Mouse (Mus musculus): ENCODE results near the gene Kif7. TPM values are rescaled to one million over a fixed set of nuclear protein-coding genes. Genes with fewer than 3 reads are reported as not detected.

Kif7 gene
- total and polyA plus RNA-seq, 3 experiments = 0.80 to 1.3 (median 1.2) TPM

GRCm38 (mm10) chr7:79731438-79731837, 15.9 kb upstream of the Kif7 start:
- Histone ChIP-seq H3K36me3 (ENCODE audit: control insufficient read depth, insufficient read depth, low read length) (no peaks in the 10 kb centered on the region), H3K27ac (no peak overlapping the region), H3K27me3 (ENCODE audit: control insufficient read depth, insufficient read depth, low read length) (no peaks in the 10 kb centered on the region), H3K79me2 (replicated peaks; ENCODE audit: control insufficient read depth, insufficient read depth, low read length) (no peaks in the 10 kb centered on the region), H3K4me3 (no peak overlapping the region), H3K4me1 (ENCODE audit: control insufficient read depth, insufficient read depth, low read length) (no peaks in the 10 kb centered on the region; the same call in 1 of the 2 replicates), H3K9ac (ENCODE audit: low read depth, low read length) (no peak overlapping the region)
- WGBS = 85% methylated on average over 13 of the region's 13 CpGs
- intact Hi-C loops (cut with DNase I) = loop anchor here (2.0 kb wide), 1 partner anchor 55 kb away; no protein-coding TSS in a partner anchor
- no peak for DNase-seq
- TF ChIP-seq CTCF (IDR thresholded peaks at IDR 0.05) = no peak
- TF ChIP-seq EP300 (IDR thresholded peaks at IDR 0.05; ENCODE audit: insufficient read depth, low read depth, low read length) = no peak
- no peak for TF ChIP-seq POLR2A (IDR thresholded peaks at IDR 0.05; ENCODE audit: insufficient read depth, low read depth, low read length)

DNA sequence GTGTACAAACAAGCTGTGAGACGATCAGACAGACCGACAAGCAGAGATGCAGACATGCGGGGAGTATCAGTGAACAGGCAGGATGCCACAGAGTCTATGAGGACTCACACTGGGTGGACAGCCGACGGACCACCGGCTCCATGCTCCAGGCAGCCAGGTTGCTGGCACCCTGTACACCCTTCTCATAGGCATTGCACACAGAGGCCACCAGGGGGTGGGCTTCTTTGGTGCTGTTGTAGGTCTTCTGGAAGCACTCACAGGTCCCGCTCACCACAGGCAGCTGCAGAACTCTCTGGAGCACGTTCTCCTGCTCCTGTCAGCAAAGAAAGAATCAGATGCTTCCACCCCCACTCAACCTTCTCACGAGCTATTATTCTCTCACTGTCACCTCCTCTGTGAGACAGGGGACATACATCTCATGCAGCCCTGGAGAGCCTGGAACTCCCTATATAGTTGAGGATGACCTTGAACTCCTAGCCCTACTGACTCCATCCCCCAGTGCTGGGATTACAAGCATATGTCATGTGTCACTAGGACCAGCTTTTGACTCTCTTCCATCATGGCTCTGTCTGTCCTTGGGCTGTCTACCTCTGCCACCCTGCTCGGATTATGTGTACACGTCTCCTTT, 14.3 kb upstream of the Kif7 start:
- Histone ChIP-seq H3K27ac (no peak overlapping the region), H3K79me2 (replicated peaks; ENCODE audit: control insufficient read depth, insufficient read depth, low read length) (no peaks in the 10 kb centered on the region), H3K9ac (ENCODE audit: low read depth, low read length) (no peak overlapping the region), H3K36me3 (ENCODE audit: control insufficient read depth, insufficient read depth, low read length) (no peaks in the 10 kb centered on the region), H3K27me3 (ENCODE audit: control insufficient read depth, insufficient read depth, low read length) (no peaks in the 10 kb centered on the region), H3K4me1 (ENCODE audit: control insufficient read depth, insufficient read depth, low read length) (no peaks in the 10 kb centered on the region; the same call in 1 of the 2 replicates), H3K4me3 (no peak overlapping the region)
- no peak for DNase-seq
- 57% methylated on average over 11 of the region's 11 CpGs for WGBS
- TF ChIP-seq CTCF (IDR thresholded peaks at IDR 0.05) (peak; percentile 29), EP300 (IDR thresholded peaks at IDR 0.05; ENCODE audit: insufficient read depth, low read depth, low read length) (no peak), POLR2A (IDR thresholded peaks at IDR 0.05; ENCODE audit: insufficient read depth, low read depth, low read length) (no peak)
- intact Hi-C loops (cut with DNase I) = loop anchor here (2.0 to 5.0 kb wide), 2 partner anchors 57 to 68 kb away; partner anchors contain the start of gene Ticrr

DNA sequence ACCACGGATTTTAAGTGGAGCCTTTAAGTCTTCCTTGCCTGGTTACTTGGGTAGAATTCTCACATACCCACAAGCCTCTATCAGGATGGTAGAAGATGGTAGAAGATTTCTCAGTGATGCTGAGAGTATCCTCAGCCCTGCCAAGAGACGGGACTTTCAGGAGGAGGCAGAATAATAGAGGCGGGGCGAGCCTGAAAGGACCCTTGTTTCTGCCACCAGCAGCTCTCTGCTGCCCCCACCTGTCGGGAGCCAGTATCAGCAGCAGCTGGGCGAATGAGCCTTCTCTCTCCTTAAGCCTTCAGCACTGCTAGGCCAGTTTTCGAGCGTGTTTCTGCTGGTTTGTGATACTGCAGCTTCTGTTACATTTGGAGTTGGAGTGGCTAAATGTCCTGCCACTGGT, 13.6 kb upstream of the Kif7 start:
- intact Hi-C loops (cut with DNase I) = loop anchor here (5.0 kb wide), 1 partner anchor 67 kb away; the partner anchor contains the start of gene Ticrr
- DNase-seq = peak; percentile 54 to 79
- no peaks in the 10 kb centered on the region for H3K36me3 ChIP-seq (ENCODE audit: control insufficient read depth, insufficient read depth, low read length)
- no peaks in the 10 kb centered on the region for H3K4me1 ChIP-seq (ENCODE audit: control insufficient read depth, insufficient read depth, low read length)
- TF ChIP-seq POLR2A (IDR thresholded peaks at IDR 0.05; ENCODE audit: insufficient read depth, low read depth, low read length) (no peak), EP300 (IDR thresholded peaks at IDR 0.05; ENCODE audit: insufficient read depth, low read depth, low read length) (0 out of 2 replicates have a peak, but pooled peaks have one; percentile 15), CTCF (IDR thresholded peaks at IDR 0.05) (peak; percentile 87)
- H3K9ac ChIP-seq (ENCODE audit: low read depth, low read length) = no peak overlapping the region
- H3K27me3 ChIP-seq (ENCODE audit: control insufficient read depth, insufficient read depth, low read length) = no peaks in the 10 kb centered on the region
- no peak overlapping the region for H3K27ac ChIP-seq
- 7% methylated on average over 8 of the region's 8 CpGs for WGBS
- H3K79me2 ChIP-seq (replicated peaks; ENCODE audit: control insufficient read depth, insufficient read depth, low read length) = no peaks in the 10 kb centered on the region
- no peak overlapping the region for H3K4me3 ChIP-seq

- WGBS = 32% methylated on average over 6 of the region's 6 CpGs
Observed at GRCm38 (mm10) chr7:79728219-79728618, 12.7 kb upstream of the Kif7 start.

DNA sequence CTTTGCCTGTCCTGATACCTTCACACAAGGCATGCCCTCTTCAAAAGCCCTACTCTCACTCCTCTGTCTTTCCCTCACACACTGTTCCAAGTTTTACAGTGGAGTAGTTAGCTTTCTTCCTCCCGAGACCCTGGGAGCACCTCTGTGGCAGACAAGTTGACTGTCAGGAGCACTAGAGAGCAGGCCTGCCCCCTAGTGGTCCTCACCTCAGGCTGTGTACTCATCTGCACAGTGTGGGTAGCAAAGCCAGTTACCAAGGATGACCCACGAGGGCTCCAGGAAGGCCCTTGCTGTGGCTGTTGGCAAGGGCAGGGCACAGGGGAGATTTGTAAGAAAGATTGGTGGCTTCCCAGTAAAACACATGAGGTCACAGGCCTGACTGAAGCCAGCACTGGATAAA, 11.6 kb upstream of the Kif7 start:
- Histone ChIP-seq H3K27me3 (ENCODE audit: control insufficient read depth, insufficient read depth, low read length) (no peaks in the 10 kb centered on the region; the same call in 1 of the 2 replicates), H3K9ac (ENCODE audit: low read depth, low read length) (no peak overlapping the region), H3K36me3 (ENCODE audit: control insufficient read depth, insufficient read depth, low read length) (no peaks in the 10 kb centered on the region), H3K4me1 (ENCODE audit: control insufficient read depth, insufficient read depth, low read length) (no peaks in the 10 kb centered on the region), H3K27ac (no peak overlapping the region), H3K4me3 (no peak overlapping the region), H3K79me2 (replicated peaks; ENCODE audit: control insufficient read depth, insufficient read depth, low read length) (no peaks in the 10 kb centered on the region)
- peak; percentile 53 to 61 for DNase-seq
- no peak for TF ChIP-seq EP300 (IDR thresholded peaks at IDR 0.05; ENCODE audit: insufficient read depth, low read depth, low read length)
- TF ChIP-seq CTCF (IDR thresholded peaks at IDR 0.05) = peak; percentile 81
- TF ChIP-seq POLR2A (IDR thresholded peaks at IDR 0.05; ENCODE audit: insufficient read depth, low read depth, low read length) = no peak
- WGBS = 12% methylated on average over 2 of the region's 2 CpGs
- intact Hi-C loops (cut with DNase I) = loop anchor here (5.0 kb wide), 1 partner anchor 65 kb away; the partner anchor contains the start of gene Ticrr

More at GRCm38 (mm10) chr7:79728219-79728618, 12.7 kb upstream of the Kif7 start:
- peak; percentile 58 to 70 for DNase-seq
- Histone ChIP-seq H3K36me3 (ENCODE audit: control insufficient read depth, insufficient read depth, low read length) (no peaks in the 10 kb centered on the region), H3K9ac (ENCODE audit: low read depth, low read length) (no peak overlapping the region), H3K4me1 (ENCODE audit: control insufficient read depth, insufficient read depth, low read length) (no peaks in the 10 kb centered on the region), H3K4me3 (no peak overlapping the region), H3K27me3 (ENCODE audit: control insufficient read depth, insufficient read depth, low read length) (no peaks in the 10 kb centered on the region; the same call in 1 of the 2 replicates), H3K27ac (no peak overlapping the region), H3K79me2 (replicated peaks; ENCODE audit: control insufficient read depth, insufficient read depth, low read length) (no peaks in the 10 kb centered on the region)
- intact Hi-C loops (cut with DNase I) = loop anchor here (1.0 to 5.0 kb wide), 3 partner anchors 66 to 232 kb away; partner anchors contain the start of gene Ticrr
- TF ChIP-seq POLR2A (IDR thresholded peaks at IDR 0.05; ENCODE audit: insufficient read depth, low read depth, low read length) = no peak
- peak; percentile 41; the same call in 1 of the 2 replicates for TF ChIP-seq EP300 (IDR thresholded peaks at IDR 0.05; ENCODE audit: insufficient read depth, low read depth, low read length)
- TF ChIP-seq CTCF (IDR thresholded peaks at IDR 0.05) = peak; percentile 90
